Mouse (Mus musculus): ENCODE data around the gene Lrrc51. TPM values are rescaled to one million over a fixed set of nuclear protein-coding genes. Genes with fewer than 3 reads are reported as not detected.

The Lrrc51 gene
- polyA plus RNA-seq, 1 experiment from 2014 or later = 12.7 TPM

- Histone ChIP-seq H3K27me3 (no peaks in the 10 kb centered on the region), H3K4me1 (peaks cover 23% of the 10 kb centered on the region), H3K9ac (replicated peaks) (no peak overlapping the region), H3K36me3 (peaks cover 4% of the 10 kb centered on the region; the same call in 1 of the 2 replicates), H3K27ac (replicated peaks) (no peak overlapping the region), H3K9me3 (no peaks in the 10 kb centered on the region), H3K4me2 (replicated peaks) (no peak overlapping the region), H3K4me3 (no peak overlapping the region)
- ATAC-seq (replicated peaks) = no peak
Measured at GRCm38 (mm10) chr7:101902846-101903245, 30.8 kb downstream of the Lrrc51 start.

- H3K9me3 ChIP-seq = no peaks in the 10 kb centered on the region
- H3K36me3 ChIP-seq = peaks cover 4% of the 10 kb centered on the region; the same call in 1 of the 2 replicates
- H3K4me3 ChIP-seq = no peak overlapping the region
- no peak overlapping the region for H3K27ac ChIP-seq (replicated peaks)
- H3K9ac ChIP-seq (replicated peaks) = no peak overlapping the region
- no peak overlapping the region for H3K4me2 ChIP-seq (replicated peaks)
- WGBS = 91% methylated on average over 10 of the region's 10 CpGs
- H3K4me1 ChIP-seq = peaks cover 23% of the 10 kb centered on the region
- no peak for ATAC-seq (replicated peaks)
- no peaks in the 10 kb centered on the region for H3K27me3 ChIP-seq
Measured at GRCm38 (mm10) chr7:101901969-101902368, 31.7 kb downstream of the Lrrc51 start.

GRCm38 (mm10) chr7:101900331-101901097 lies 33.2 kb downstream of the Lrrc51 start:
- Histone ChIP-seq H3K9me3 (no peaks in the 10 kb centered on the region), H3K9ac (replicated peaks) (no peak overlapping the region), H3K36me3 (peaks cover 4% of the 10 kb centered on the region; the same call in 1 of the 2 replicates), H3K4me2 (replicated peaks) (no peak overlapping the region), H3K4me1 (peaks cover 18% of the 10 kb centered on the region), H3K27ac (replicated peaks) (no peak overlapping the region), H3K27me3 (no peaks in the 10 kb centered on the region), H3K4me3 (no peak overlapping the region)
- 92% methylated on average over 16 of the region's 16 CpGs for WGBS
- ATAC-seq (replicated peaks) = no peak

- WGBS = under 1% methylated on average over 57 of the region's 57 CpGs
- Histone ChIP-seq H3K27ac (replicated peaks) (peak overlapping the region; percentile 94), H3K9ac (replicated peaks) (peak overlapping the region; percentile 47), H3K9me3 (no peaks in the 10 kb centered on the region), H3K27me3 (no peaks in the 10 kb centered on the region), H3K4me1 (peaks cover 19% of the 10 kb centered on the region), H3K4me2 (replicated peaks) (peak overlapping the region; percentile 50), H3K36me3 (no peaks in the 10 kb centered on the region), H3K4me3 (peak overlapping the region; percentile 63)
- ATAC-seq (replicated peaks) = peak; percentile 99
Measured at GRCm38 (mm10) chr7:101896104-101897066, 37.3 kb downstream of the Lrrc51 start.

- H3K4me1 ChIP-seq = peaks cover 19% of the 10 kb centered on the region
- H3K27me3 ChIP-seq = no peaks in the 10 kb centered on the region
- 43% methylated on average over 9 of the region's 9 CpGs for WGBS
- H3K4me2 ChIP-seq (replicated peaks) = peak overlapping the region; percentile 41
- peak overlapping the region; percentile 94 for H3K27ac ChIP-seq (replicated peaks)
- H3K9me3 ChIP-seq = no peaks in the 10 kb centered on the region
- peak overlapping the region; percentile 63 for H3K4me3 ChIP-seq
- no peak for ATAC-seq (replicated peaks)
- no peaks in the 10 kb centered on the region for H3K36me3 ChIP-seq
- peak overlapping the region; percentile 47 for H3K9ac ChIP-seq (replicated peaks)
Measured at GRCm38 (mm10) chr7:101895695-101896094, 38.0 kb downstream of the Lrrc51 start.

GRCm38 (mm10) chr7:101888460-101888859 lies 45.2 kb downstream of the Lrrc51 start:
- ATAC-seq (replicated peaks) = no peak
- no peak overlapping the region for H3K4me3 ChIP-seq
- 88% methylated on average over 4 of the region's 4 CpGs for WGBS
- no peaks in the 10 kb centered on the region for H3K4me1 ChIP-seq
- H3K36me3 ChIP-seq = no peaks in the 10 kb centered on the region
- H3K27me3 ChIP-seq = no peaks in the 10 kb centered on the region
- no peak overlapping the region for H3K9ac ChIP-seq (replicated peaks)
- H3K27ac ChIP-seq (replicated peaks) = no peak overlapping the region
- H3K4me2 ChIP-seq (replicated peaks) = no peak overlapping the region
- H3K9me3 ChIP-seq = no peaks in the 10 kb centered on the region

GRCm38 (mm10) chr7:101886274-101886673 lies 47.4 kb downstream of the Lrrc51 start:
- Histone ChIP-seq H3K4me2 (replicated peaks) (no peak overlapping the region), H3K36me3 (no peaks in the 10 kb centered on the region), H3K9me3 (no peaks in the 10 kb centered on the region), H3K27me3 (no peaks in the 10 kb centered on the region), H3K27ac (replicated peaks) (no peak overlapping the region), H3K4me1 (no peaks in the 10 kb centered on the region), H3K9ac (replicated peaks) (no peak overlapping the region), H3K4me3 (no peak overlapping the region)
- no peak for ATAC-seq (replicated peaks)
- WGBS = 91% methylated on average over 6 of the region's 6 CpGs

- no peak overlapping the region for H3K4me2 ChIP-seq (replicated peaks)
- no peak overlapping the region for H3K4me3 ChIP-seq
- WGBS = 95% methylated on average over 4 of the region's 4 CpGs
- no peaks in the 10 kb centered on the region for H3K27me3 ChIP-seq
- ATAC-seq (replicated peaks) = no peak
- no peaks in the 10 kb centered on the region for H3K9me3 ChIP-seq
- H3K36me3 ChIP-seq = no peaks in the 10 kb centered on the region
- no peaks in the 10 kb centered on the region for H3K4me1 ChIP-seq
- no peak overlapping the region for H3K27ac ChIP-seq (replicated peaks)
- no peak overlapping the region for H3K9ac ChIP-seq (replicated peaks)
Measured at GRCm38 (mm10) chr7:101884160-101884559, 49.5 kb downstream of the Lrrc51 start.

- Histone ChIP-seq H3K4me1 (no peaks in the 10 kb centered on the region), H3K27ac (replicated peaks) (no peak overlapping the region), H3K36me3 (no peaks in the 10 kb centered on the region), H3K9ac (replicated peaks) (no peak overlapping the region), H3K27me3 (no peaks in the 10 kb centered on the region), H3K9me3 (no peaks in the 10 kb centered on the region), H3K4me2 (replicated peaks) (no peak overlapping the region), H3K4me3 (no peak overlapping the region)
- WGBS = 63% methylated on average over 9 of the region's 9 CpGs
- ATAC-seq (replicated peaks) = no peak
Measured at GRCm38 (mm10) chr7:101882413-101883154, 51.1 kb downstream of the Lrrc51 start.

GRCm38 (mm10) chr7:101880855-101881254 lies 52.8 kb downstream of the Lrrc51 start:
- ATAC-seq (replicated peaks) = no peak
- 77% methylated on average over 4 of the region's 4 CpGs for WGBS
- H3K27me3 ChIP-seq = no peaks in the 10 kb centered on the region
- H3K4me2 ChIP-seq (replicated peaks) = no peak overlapping the region
- H3K36me3 ChIP-seq = no peaks in the 10 kb centered on the region
- no peaks in the 10 kb centered on the region for H3K4me1 ChIP-seq
- H3K9ac ChIP-seq (replicated peaks) = no peak overlapping the region
- H3K4me3 ChIP-seq = no peak overlapping the region
- no peak overlapping the region for H3K27ac ChIP-seq (replicated peaks)
- H3K9me3 ChIP-seq = no peaks in the 10 kb centered on the region

GRCm38 (mm10) chr7:101875978-101876377 lies 57.7 kb downstream of the Lrrc51 start:
- Histone ChIP-seq H3K27me3 (no peaks in the 10 kb centered on the region), H3K27ac (replicated peaks) (no peak overlapping the region), H3K4me3 (no peak overlapping the region), H3K36me3 (no peaks in the 10 kb centered on the region), H3K9ac (replicated peaks) (no peak overlapping the region), H3K4me1 (no peaks in the 10 kb centered on the region), H3K9me3 (no peaks in the 10 kb centered on the region), H3K4me2 (replicated peaks) (no peak overlapping the region)
- 91% methylated on average over 1 of the region's 1 CpGs for WGBS
- ATAC-seq (replicated peaks) = no peak

GRCm38 (mm10) chr7:101871296-101871695 lies 62.4 kb downstream of the Lrrc51 start:
- 96% methylated on average over 3 of the region's 3 CpGs for WGBS
- H3K4me2 ChIP-seq (replicated peaks) = no peak overlapping the region
- H3K27me3 ChIP-seq = no peaks in the 10 kb centered on the region
- H3K36me3 ChIP-seq = no peaks in the 10 kb centered on the region
- no peak overlapping the region for H3K4me3 ChIP-seq
- H3K4me1 ChIP-seq = no peaks in the 10 kb centered on the region
- no peak overlapping the region for H3K27ac ChIP-seq (replicated peaks)
- no peaks in the 10 kb centered on the region for H3K9me3 ChIP-seq
- no peak overlapping the region for H3K9ac ChIP-seq (replicated peaks)
- no peak for ATAC-seq (replicated peaks)
